Mouse (Mus musculus) stomach, postnatal 0 days (tissue): Measurements from ENCODE around the gene Foxg1.

Experiments used
- CTCF ChIP-seq: IDR thresholded peaks from 2 replicates; pipeline ENCODE4 v1.5.1; 2016; ENCODE audit warnings: antibody characterized with exemption, low read depth, mild to moderate bottlenecking, moderate library complexity
- EP300 ChIP-seq: optimal IDR thresholded peaks from 2 replicates; pipeline ENCODE3; 2016; ENCODE audit warnings: antibody characterized with exemption

DNA sequence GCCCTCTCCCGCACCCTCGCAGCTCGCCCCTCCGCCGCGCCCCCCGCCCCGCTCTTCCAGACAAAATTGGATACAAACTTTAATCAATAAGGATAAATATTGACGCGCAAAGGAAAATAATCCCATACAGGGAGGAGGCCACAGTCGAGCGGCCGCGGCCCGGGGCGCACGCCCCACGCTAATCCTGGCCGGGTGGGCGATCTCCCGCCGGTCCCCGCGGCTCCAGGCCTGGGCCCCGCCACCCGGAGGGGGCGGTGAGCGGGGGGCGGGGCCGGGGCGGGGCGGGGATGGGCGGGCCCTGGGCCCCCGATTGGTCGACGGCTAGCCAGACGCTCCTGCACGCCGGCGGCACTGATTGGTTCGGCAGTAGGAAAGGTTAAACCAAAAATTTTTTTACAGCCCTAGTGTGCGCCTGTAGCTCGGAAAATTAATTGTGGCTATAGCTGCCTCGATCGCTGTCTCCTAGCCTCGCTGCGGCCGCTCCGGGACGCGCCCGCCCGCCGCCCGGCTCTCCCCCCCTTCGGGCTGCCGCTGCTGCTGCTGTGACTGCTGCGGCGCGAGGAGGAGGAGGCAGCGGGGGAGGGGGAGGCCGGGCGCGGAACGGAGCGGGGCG, 1.2 kb downstream of the Foxg1 start:
- TF ChIP-seq CTCF (no peak), EP300 (no peak)
